Mouse (Mus musculus) cerebellum, postnatal 10 days (tissue): ENCODE data around the gene Arhgap28.

Experiments used
- DNase-seq, 2 experiments: peaks; one replicate each; pipeline ENCODE4 v3.0.0; 2021; ENCODE audit warnings: mixed read lengths in 2 of 2

Arhgap28 gene

GRCm38 (mm10) chr17:67989716-67990115 is 14.2 kb downstream of the Arhgap28 start:
- DNase-seq, result no peak

- peak; percentile 23 to 40 for DNase-seq
These were observed 14.8 kb downstream of the Arhgap28 start for GRCm38 (mm10) chr17:67988920-67989621.

- no peak for DNase-seq
These were observed 18.4 kb downstream of the Arhgap28 start for GRCm38 (mm10) chr17:67985532-67985931.

GRCm38 (mm10) chr17:67980573-67980972 is 23.3 kb downstream of the Arhgap28 start:
- no peak for DNase-seq

- no peak for DNase-seq
These were observed 24.7 kb downstream of the Arhgap28 start for GRCm38 (mm10) chr17:67979248-67979647.

GRCm38 (mm10) chr17:67978786-67979185 is 25.1 kb downstream of the Arhgap28 start:
- DNase-seq, result peak; percentile 83 to 85

GRCm38 (mm10) chr17:67976465-67976864 is 27.5 kb downstream of the Arhgap28 start:
- no peak for DNase-seq

- DNase-seq, result no peak
These were observed 27.9 kb downstream of the Arhgap28 start for GRCm38 (mm10) chr17:67976027-67976426.

- DNase-seq, result no peak
These were observed 29.2 kb downstream of the Arhgap28 start for GRCm38 (mm10) chr17:67974679-67975078.

GRCm38 (mm10) chr17:67966853-67967540 is 36.9 kb downstream of the Arhgap28 start:
- DNase-seq, result peak; percentile 33 to 34

GRCm38 (mm10) chr17:67962858-67963257 is 41.1 kb downstream of the Arhgap28 start:
- no peak for DNase-seq

GRCm38 (mm10) chr17:67962020-67962419 is 41.9 kb downstream of the Arhgap28 start:
- peak; percentile 92 to 93 for DNase-seq

- DNase-seq, result no peak
These were observed 45.0 kb downstream of the Arhgap28 start for GRCm38 (mm10) chr17:67958909-67959308.

GRCm38 (mm10) chr17:67957603-67958002 is 46.3 kb downstream of the Arhgap28 start:
- no peak for DNase-seq

- no peak for DNase-seq
These were observed 47.8 kb downstream of the Arhgap28 start for GRCm38 (mm10) chr17:67955876-67956690.

- DNase-seq, result peak; percentile 37 to 49
These were observed 49.0 kb downstream of the Arhgap28 start for GRCm38 (mm10) chr17:67954961-67955360.

- no peak for DNase-seq
These were observed 53.3 kb downstream of the Arhgap28 start for GRCm38 (mm10) chr17:67950523-67951213.

- no peak for DNase-seq
These were observed 55.3 kb downstream of the Arhgap28 start for GRCm38 (mm10) chr17:67948601-67949000.

GRCm38 (mm10) chr17:67945453-67945852 is 58.5 kb downstream of the Arhgap28 start:
- DNase-seq, result no peak

- DNase-seq, result no peak
These were observed 59.7 kb downstream of the Arhgap28 start for GRCm38 (mm10) chr17:67944256-67944655.

GRCm38 (mm10) chr17:67941026-67941425 is 62.9 kb downstream of the Arhgap28 start:
- no peak for DNase-seq

- DNase-seq, result no peak
These were observed 66.9 kb downstream of the Arhgap28 start for GRCm38 (mm10) chr17:67937050-67937449.

- no peak for DNase-seq
These were observed 68.4 kb downstream of the Arhgap28 start for GRCm38 (mm10) chr17:67935556-67935955.
